Mouse (Mus musculus) kidney, postnatal 36 days (tissue): Measurements from ENCODE around the gene Itgb2l.

ENCODE experiments used
- DNase-seq, 2 experiments: peaks; one replicate each; pipeline ENCODE4 v3.0.0; 2021 to 2022; ENCODE audit warnings: mixed read lengths in 2 of 2

The Itgb2l gene

GRCm38 (mm10) chr16:96425044-96425443 is 18.4 kb downstream of the Itgb2l start:
- peak in 1 of 2 experiments; percentile 0 for DNase-seq

DNA sequence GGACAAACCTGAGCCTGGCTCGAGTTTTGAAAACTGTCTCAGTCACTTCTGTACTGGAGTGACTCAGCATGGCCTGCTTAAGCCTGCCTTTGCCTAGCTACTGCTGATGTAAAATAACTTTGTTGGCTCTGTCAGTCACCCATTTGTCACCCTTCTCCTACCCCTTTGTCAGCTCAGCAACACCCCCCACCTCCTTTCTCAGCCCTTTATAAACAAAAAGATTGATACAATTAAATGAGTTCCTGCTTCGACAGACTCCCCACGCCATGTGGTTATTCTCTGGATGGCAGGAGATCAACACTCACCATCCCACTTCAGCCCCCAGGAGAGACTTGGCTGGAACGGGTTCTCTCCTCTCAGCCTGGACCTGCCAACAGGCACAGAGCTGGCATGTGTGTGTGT is 35.4 kb downstream of the Itgb2l start:
- peak in 1 of 2 experiments; percentile 13 for DNase-seq

GRCm38 (mm10) chr16:96406312-96406711 is 37.1 kb downstream of the Itgb2l start:
- DNase-seq, result peak in 1 of 2 experiments; percentile 0

DNA sequence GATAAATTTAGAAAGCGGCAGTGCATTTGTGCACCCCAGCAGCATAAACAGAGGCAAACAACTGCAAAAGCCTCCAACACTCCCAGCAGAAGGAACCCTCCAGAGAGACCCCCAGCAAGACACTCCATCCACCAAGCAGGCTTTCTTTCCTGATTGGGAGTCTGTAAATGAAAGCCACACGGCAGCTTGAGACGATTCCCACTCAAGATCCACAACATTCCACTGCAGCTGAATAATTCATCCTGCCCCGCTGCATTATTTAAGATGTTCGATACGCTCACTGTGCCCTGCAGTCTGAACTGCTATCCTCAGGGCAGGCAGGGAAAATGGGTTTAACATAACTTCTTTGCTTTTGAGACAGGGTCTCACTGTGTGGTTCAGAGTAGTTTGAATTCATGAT is 41.1 kb downstream of the Itgb2l start:
- DNase-seq, result peak in 1 of 2 experiments; percentile 0

DNA sequence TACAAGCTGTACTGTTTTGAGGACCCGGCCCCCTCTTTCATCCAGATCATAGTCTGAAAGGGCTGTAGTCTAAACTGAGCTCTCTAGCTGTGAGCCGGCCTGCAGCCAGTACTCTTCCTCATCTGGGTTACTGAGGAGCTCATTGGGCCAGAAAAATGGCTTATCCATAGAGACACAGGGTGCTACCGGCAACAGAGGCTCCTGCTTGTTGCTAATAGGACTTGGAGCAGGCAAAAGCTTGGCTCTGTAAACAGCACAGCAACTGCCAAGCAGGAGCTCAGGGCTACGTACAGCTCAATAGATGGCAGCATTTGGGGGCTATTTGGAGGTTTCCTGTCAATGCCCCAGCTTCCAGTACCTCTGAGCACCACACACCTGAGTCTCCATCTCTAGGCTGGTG is 43.4 kb downstream of the Itgb2l start:
- peak in 1 of 2 experiments; percentile 0 for DNase-seq

DNA sequence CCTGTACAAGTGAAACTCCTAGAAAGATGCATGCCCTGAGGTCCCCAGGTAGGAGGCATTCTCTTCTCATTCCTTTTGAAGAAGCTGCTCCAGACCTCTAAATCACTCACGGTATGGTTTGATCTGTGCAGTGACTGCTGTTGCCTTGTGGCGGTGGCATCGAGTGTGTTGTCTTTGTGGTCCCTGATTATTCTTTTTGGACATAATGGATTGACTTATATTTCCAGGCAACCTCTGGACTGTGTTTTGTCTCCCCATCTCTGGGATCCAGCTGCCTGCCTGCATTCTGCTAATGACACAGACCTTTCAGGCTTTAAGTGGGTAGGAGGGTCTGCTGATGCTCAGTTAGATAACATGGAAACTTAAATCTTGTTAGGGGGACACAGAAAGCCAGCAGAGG is 44.6 kb downstream of the Itgb2l start:
- no peak for DNase-seq

DNA sequence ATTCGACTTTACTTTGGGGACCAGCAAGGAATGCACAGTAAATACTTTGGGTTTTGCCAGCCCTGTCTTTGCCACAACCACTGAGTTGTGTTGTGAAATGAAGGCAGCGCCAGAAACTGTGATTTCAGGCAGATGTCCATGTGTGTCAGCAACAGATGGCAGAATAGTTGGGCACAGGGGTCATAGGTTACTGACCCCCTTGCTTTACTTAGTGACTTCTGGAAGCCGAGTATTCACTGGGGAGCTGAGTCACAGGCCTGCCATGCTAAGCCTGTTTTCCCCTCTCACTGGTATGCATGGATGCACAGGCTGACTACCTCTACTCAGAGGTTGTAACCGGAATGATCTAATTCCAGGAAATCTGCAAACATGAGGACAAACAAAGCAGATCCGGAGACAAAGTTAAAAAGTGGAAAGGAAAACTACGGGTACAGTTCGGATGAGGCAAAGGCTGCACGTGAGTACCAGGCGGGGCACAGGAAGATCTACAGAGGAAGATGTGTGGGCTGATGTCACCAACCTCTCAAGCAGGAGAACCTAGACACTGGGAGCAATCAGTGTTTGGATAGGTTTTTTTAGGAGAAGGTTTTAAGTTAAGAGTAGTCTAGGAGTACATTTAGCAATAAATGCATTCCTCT is 47.3 kb downstream of the Itgb2l start:
- DNase-seq, result no peak

- no peak for DNase-seq
Measured at GRCm38 (mm10) chr16:96395516-96395915, 47.9 kb downstream of the Itgb2l start.

- DNase-seq, result peak; percentile 18 to 23
Measured at GRCm38 (mm10) chr16:96391070-96391469, 52.3 kb downstream of the Itgb2l start.

GRCm38 (mm10) chr16:96388481-96388880 is 54.9 kb downstream of the Itgb2l start:
- DNase-seq, result no peak

DNA sequence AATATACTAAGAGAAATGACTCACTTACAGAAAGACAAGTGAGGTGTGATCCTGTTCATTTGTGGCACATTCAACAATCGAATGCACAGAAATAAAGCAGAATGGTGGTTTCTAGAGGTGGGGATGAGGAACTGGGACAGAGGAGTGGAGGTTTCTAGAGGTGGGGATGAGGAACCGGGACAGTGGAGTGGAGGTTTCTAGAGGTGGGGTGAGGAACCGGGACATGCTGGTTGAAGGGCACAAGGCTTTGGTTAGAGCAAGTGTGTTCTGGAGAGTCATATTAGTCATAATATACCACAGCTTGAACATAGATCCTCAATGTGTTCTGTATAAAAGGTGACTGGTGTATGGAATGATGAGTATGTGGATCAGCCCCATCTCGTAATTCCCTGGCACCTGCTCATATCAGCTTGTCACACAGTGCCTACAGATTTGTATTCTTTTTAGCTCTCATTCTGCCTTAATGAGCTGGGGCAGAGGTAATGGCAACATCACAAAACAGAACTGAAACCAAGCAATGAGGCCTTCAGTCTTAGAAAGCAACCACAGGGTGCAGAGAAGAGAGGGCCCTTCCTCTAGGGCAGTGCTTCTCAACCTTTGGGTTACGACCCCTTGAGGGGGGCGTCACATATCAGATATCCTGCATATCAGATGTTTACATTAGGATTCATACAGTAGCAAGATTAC is 55.6 kb downstream of the Itgb2l start:
- DNase-seq, result no peak

DNA sequence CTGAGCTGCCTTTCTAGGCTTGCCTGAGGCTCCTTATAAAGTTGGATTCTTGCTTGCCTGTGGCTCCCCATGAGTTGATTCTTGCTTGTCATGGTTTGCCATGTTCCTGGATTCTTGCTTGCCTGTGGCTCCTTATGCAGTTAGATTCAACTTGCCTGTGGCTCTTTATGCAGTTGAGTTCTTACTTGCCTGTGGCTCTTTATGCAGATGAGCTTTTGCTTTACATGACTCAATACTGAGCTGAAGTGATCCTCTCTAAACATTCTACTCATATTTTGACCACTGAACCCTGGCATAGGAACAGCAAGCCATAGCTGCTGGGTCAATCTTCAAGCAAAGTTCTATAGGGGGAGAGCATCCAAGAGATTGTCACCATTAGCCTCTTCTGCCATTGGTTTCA is 58.7 kb downstream of the Itgb2l start:
- DNase-seq, result no peak

DNA sequence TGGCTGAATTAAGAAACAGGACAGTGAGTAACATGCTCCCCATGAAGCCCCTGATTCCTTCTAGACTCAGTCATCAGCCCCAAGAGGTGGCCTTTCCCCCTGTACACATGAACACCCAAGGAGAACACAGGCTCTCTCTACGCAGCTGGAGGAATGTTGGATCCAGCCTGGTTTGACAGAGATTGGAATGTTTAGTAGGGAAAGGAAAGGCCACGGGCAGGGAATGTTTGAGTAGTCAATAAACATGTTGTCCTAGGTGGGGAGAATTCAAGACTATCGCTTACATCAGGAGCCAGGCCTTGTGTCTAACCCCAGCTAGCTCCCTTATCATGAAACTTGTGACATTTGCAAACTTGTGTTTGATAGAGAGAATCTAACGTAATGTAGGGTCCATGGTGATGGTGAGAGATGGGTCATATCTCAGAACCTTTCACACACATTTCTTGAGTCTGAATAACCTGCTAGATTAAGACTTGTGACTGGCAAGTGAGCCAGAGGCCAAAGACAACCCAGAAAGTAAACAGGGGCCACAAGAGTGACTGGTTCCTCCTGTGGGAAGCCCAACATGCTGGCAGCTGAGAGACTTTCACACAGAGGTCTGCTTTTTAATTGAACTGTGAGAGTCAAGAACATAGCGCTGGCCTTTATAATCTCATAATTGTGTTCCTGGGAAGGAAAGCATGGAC is 60.8 kb downstream of the Itgb2l start:
- DNase-seq, result no peak

DNA sequence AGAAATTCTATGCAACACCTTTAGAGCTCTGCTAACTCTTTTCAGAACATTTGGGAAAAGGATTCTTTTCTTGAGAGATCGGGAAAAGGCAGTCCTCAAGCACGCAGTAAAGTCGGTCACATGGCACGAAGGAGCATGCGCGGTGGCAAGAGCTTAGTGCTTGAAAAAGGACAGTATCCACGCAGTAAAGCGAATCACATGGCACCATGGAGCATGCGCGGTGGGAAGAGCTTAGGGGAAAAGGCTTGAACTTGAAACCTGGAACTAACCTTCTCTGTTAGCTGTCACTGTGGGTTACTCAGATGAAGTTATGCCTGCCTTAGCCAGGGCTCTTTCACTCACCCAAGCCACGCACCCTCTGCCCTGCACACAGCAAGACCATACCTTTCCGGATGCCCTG is 62.0 kb downstream of the Itgb2l start:
- no peak for DNase-seq

DNA sequence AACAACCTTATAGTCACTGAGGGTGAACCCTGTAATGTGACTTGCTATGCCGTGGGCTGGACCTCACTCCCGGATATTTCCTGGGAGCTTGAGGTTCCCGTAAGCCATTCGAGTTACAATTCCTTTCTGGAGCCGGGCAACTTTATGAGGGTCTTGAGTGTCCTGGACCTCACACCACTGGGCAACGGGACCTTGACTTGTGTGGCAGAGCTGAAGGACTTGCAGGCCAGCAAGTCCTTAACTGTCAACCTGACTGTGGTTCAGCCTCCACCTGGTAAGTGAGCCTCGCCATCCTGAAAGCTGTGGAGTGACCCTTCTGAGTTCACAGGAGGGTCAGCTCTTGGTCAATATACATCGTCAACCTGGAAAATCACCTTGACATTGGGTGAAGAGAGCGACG is 65.3 kb downstream of the Itgb2l start:
- DNase-seq, result no peak

DNA sequence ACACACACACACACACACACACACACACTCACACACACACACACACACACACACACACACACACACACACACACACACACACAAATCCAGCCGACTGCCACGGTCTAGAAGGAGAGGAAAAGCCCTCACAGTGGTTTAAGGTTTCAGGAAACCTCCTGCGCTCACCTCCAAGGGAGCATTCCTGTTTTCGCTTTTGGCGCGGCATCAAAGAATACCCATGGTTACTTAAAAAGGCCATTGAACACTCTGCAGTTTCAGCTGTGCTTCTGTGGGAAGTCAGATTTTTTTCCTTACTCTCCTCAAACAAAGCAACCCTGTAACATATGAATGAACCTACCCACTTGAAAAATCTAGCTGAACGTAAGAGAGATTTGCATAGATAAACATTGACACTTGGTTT is 67.1 kb downstream of the Itgb2l start:
- DNase-seq, result peak; percentile 71 to 72

GRCm38 (mm10) chr16:96375538-96375937 is 67.9 kb downstream of the Itgb2l start:
- DNase-seq, result no peak

- no peak for DNase-seq
Measured at GRCm38 (mm10) chr16:96372752-96373118, 70.7 kb downstream of the Itgb2l start.
